Comparison of ENCODE assay signal across 9 mouse cellular contexts in the genomic region with DNA sequence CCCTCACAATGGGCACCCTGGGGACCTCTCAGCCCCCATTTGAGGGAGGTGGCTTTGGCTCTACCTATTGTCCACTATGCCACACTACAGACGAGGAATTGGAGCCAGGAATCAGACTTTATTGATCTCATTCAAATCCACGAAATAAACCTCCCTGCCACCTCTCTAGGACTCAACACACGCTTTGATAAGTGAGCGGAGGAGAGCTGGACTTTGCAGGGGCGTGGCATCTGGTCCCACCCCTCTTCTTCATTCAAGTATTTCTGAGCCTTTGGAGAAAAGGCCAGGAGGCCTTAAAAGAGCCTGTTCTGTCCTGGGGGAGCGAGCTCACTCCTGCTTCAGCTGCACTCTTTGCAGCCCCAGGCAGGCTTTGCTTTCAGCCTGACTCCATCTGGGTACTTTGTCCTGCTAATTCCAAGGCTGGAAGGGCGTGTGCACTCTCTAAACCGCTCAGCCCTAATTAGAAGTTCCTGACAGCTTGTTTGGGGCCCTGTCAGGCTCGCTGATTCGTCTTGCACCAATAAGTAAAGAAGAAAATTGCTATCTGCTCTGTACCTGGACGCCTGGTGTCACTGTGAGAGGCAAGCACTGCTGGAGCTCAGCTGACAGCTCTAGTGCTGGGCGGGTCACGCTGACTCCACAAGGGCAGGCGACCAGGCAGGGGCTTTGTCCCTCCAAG.
DNase-seq lines count a peak whose midpoint lies in the region; ATAC-seq and TF ChIP-seq lines count a peak whose summit lies in the region.
"Had no signal": no experiment of that assay in that cellular context is flagged by ENCODE, and none has a peak within 500 bp of the region (broad histone marks: within the 10 kb centered on the region; RNA-seq: fewer than 3 reads in every experiment).

No protein-coding gene starts in this region.

- no peak overlapping the region for H3K9ac ChIP-seq in stomach, embryonic 14.5 days (replicated peaks; ENCODE audit: low read depth, low read length)
- H3K9ac ChIP-seq: liver, embryonic 13.5 days had no signal

- H3K27ac ChIP-seq in limb, embryonic 10.5 days, result no peak overlapping the region
- peak overlapping the region; percentile 11; the same call in 1 of the 2 replicates for H3K27ac ChIP-seq in stomach, embryonic 14.5 days (ENCODE audit: low read length)
- H3K27ac ChIP-seq: liver, embryonic 13.5 days had no signal

- 44% methylated on average over 14 of the region's 14 CpGs for WGBS in lung, adult 2 months
- WGBS in limb, embryonic 10.5 days, result 16% methylated on average over 14 of the region's 14 CpGs
- 23% methylated on average over 14 of the region's 14 CpGs for WGBS in stomach, embryonic 14.5 days

- no peak for ATAC-seq in stomach, embryonic 14.5 days (ENCODE audit: insufficient number of reproducible peaks, insufficient read depth, low FRiP score, low read depth)

- no peak overlapping the region for H3K4me3 ChIP-seq in lung, adult 2 months (replicated peaks; ENCODE audit: extremely low read depth, low read depth, low read length)
- H3K4me3 ChIP-seq in limb, embryonic 10.5 days, result no peak overlapping the region
- no peak overlapping the region for H3K4me3 ChIP-seq in stomach, embryonic 14.5 days (ENCODE audit: low read depth, low read length)
- H3K4me3 ChIP-seq: liver, embryonic 13.5 days had no signal

- H3K9me3 ChIP-seq in limb, embryonic 10.5 days (replicated peaks), result no peaks in the 10 kb centered on the region
- no peaks in the 10 kb centered on the region for H3K9me3 ChIP-seq in stomach, embryonic 14.5 days (ENCODE audit: control insufficient read depth, low read depth, low read length)
- H3K9me3 ChIP-seq: liver, embryonic 13.5 days had no signal

- H3K4me2 ChIP-seq in stomach, embryonic 14.5 days (replicated peaks; ENCODE audit: low read depth, low read length), result no peak overlapping the region
- H3K4me2 ChIP-seq: liver, embryonic 13.5 days had no signal

- TF ChIP-seq POLR2A in lung, adult 2 months (IDR thresholded peaks at IDR 0.05; ENCODE audit: borderline replicate concordance, extremely low read depth, low read depth, low read length), result no peak

- no peak for TF ChIP-seq CTCF in lung, adult 2 months (IDR thresholded peaks at IDR 0.05; ENCODE audit: insufficient read depth, low read length)

- H3K4me1 ChIP-seq in lung, adult 2 months (ENCODE audit: control insufficient read depth, insufficient read depth, low read length), result no peaks in the 10 kb centered on the region
- H3K4me1 ChIP-seq in limb, embryonic 10.5 days, result peaks cover 32% of the 10 kb centered on the region
- peaks cover 17% of the 10 kb centered on the region for H3K4me1 ChIP-seq in stomach, embryonic 14.5 days (ENCODE audit: control insufficient read depth, insufficient read depth, low read length)

- H3K27me3 ChIP-seq in limb, embryonic 10.5 days (ENCODE audit: low read depth, poor library complexity, severe bottlenecking), result peaks cover 4% of the 10 kb centered on the region; the same call in 1 of the 2 replicates
- H3K27me3 ChIP-seq in stomach, embryonic 14.5 days (ENCODE audit: control insufficient read depth, insufficient read depth, low read length), result no peaks in the 10 kb centered on the region
- H3K27me3 ChIP-seq: liver, embryonic 13.5 days had no signal

- H3K36me3 ChIP-seq in limb, embryonic 10.5 days, result no peaks in the 10 kb centered on the region
- no peaks in the 10 kb centered on the region for H3K36me3 ChIP-seq in stomach, embryonic 14.5 days (ENCODE audit: control insufficient read depth, insufficient read depth, low read length)
- H3K36me3 ChIP-seq: liver, embryonic 13.5 days had no signal

- peak; percentile 31 for DNase-seq in lung, adult 2 months
- no peak for DNase-seq in lung, postnatal 4 days
- peak; percentile 20 for DNase-seq in embryo, embryonic 9.5 days (ENCODE audit: extremely low spot score)
- peak; percentile 37 for DNase-seq in limb, embryonic 10.5 days (ENCODE audit: low spot score)
- no peak for DNase-seq in kidney, adult 9 months
- no peak for DNase-seq in adrenal gland, adult 8-10 months
- DNase-seq in adrenal gland, postnatal 36 days, result no peak
- DNase-seq: liver, embryonic 13.5 days had no signal

Comparison
In these comparisons a context has a peak if more than half of its experiments do, and no peak if none do; other contexts are left out.
1. DNase-seq: peak in lung, adult 2 months (single experiment), embryo, embryonic 9.5 days (single experiment) and limb, embryonic 10.5 days (single experiment); none in lung, postnatal 4 days (0 of 2), kidney, adult 9 months (single experiment), adrenal gland, adult 8-10 months (single experiment) and adrenal gland, postnatal 36 days (0 of 2).